Mouse (Mus musculus) ovary, postnatal 36 days (tissue): Measurements from ENCODE around the gene Szt2.

Experiments used
- DNase-seq: peaks from one replicate; pipeline ENCODE4 v3.0.0; 2022; ENCODE audit warnings: low spot score, mixed read lengths

Szt2 gene

DNA sequence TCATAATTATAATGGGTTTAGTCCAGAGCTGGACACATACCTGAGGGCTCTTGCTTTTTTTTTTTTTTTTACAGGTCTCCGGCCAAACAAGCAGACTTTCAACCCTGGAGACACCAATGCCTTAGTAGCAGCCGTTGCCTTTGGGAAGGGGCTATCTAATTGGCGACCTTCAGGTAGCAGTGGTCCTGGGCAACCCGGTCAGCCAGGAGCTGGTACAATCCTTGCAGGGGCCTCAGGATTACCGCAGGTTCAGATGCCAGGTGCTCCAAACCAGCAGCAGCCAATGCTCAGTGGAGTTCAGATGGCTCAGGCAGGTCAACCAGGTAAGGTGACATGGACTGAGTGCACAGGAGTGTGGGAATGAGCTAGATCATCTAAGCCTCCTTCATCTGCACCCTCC, 4.5 kb upstream of the Szt2 start:
- no peak for DNase-seq

DNA sequence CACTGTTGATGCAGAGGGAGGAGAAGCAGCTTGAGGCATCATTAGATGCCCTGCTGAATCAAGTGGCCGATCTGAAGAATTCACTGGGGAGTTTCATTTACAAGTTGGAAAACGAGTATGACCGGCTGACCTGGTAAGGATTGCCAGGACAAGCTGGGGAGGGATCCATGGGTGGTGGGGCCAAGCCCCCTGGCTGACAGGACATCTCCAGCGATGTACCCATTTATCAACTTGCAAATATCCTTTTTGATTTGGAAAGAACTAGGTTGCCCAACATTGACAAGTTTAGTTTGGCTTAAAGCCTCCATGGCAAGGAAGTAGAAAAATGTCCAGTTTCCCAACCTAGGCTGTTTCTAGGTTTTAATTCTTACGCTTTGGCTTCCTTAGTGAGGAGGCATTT, 1.8 kb upstream of the Szt2 start:
- no peak for DNase-seq

DNA sequence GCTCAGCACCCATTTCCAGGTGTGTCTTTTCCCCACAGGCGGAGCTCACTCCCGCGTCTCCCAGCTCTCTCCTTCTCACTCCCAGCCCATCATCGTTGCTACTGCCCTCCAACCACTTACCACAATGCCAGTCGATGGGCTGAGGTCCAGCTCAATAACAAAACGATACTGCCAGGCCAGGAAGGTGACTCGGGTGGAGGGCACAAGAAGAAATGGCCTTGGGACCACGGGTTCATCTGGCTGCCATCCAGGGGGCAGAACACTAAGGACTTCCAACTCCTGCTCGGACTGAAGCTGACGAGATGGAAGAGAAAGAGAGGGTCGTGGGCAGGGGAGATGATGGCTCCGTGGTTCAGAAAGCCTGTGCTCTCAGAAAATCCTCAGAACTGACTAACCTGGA, 6.4 kb downstream of the Szt2 start:
- DNase-seq, result peak; percentile 32

DNA sequence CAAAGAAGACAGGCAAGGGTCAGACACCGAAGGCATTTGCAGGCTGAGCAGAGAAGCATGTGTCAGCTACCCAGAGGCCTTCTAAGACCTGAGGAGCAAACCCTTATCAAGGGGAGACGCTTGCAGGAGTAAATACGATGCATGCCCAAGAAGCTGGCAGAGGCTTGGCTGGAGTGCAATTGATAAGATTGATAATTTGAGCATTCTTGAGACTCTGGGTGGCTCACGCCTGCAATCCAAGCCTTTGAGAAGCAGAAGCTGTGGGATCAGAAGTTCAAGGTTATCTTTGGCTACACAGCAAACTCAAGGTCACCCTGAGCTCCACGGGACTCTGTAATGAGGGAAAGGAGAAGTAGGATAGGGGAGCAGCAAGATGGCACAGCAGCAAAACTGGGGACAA, 7.2 kb downstream of the Szt2 start:
- DNase-seq, result peak; percentile 14

DNA sequence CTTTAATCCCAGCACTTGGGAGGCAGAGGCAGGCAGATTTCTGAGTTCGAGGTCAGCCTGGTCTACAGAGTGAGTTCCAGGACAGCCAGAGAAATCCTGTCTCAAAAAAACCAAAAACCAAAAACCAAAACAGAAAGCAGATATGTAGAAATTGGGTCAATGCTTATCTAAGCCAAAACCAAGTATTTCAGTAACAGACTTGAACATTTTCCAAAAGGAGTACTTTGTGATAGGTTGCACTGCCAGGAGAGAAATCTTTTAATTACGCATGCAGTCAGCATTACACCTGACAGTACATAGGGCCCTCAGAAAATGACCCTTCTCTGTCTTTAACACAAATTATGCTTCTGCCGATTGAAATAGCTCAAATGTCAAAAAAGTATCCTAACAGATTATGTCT, 7.7 kb downstream of the Szt2 start:
- DNase-seq, result no peak

DNA sequence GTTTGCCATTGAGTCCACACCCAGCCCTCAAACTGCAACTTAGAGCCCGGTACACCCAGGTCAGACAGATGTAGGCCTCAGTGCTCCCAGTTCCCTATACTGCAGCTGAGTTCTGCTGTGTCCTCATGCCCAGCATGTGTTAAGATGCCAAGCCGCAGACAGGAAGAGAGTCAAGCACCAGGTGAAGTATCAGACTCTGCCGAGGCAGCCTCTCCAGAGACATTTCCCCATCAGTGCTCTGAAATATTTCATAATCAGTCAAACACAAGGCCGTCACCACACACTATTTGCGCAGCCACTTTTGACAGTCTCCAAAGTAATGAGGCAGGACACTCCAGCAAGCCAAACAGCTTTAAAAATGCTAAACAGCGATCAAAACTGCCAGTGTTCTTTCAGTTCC, 10.7 kb downstream of the Szt2 start:
- DNase-seq, result no peak

DNA sequence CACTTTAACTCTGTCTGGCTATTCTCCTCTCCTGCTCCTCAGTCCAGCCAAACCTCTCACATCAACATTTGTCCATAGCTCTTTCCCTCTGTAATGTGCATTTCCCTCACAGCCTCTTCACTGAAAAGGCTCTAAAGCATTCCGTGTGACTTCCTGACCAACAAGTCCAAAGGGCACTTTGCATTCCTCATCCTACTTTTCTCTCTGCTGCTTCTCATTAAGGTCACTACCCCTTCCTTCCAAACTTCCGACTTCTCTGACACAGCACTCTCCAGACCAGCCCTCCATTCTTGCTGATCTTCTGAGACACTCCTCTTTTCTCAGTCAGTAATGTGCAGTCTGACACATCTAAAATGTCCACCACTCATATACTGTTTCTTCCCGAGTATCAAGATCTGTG, 12.6 kb downstream of the Szt2 start:
- no peak for DNase-seq

DNA sequence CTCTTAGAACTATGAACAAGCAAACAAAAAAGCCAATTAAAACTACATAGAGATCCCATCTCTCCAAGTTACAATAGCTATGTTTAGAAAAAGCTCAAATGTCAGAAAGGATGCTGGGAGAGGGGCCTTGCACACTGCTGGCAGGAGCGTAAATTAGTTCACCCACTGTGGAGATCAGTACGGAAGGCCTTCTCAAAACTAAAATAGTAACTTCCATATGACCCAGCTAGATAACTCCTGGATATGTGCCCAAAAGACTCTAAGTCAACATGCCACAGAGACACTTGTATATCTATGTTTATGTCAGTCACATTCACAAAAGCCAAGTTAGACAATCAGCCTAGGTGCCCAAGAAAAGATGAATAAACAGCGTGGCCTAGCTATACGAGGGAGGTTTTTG, 13.8 kb downstream of the Szt2 start:
- no peak for DNase-seq

DNA sequence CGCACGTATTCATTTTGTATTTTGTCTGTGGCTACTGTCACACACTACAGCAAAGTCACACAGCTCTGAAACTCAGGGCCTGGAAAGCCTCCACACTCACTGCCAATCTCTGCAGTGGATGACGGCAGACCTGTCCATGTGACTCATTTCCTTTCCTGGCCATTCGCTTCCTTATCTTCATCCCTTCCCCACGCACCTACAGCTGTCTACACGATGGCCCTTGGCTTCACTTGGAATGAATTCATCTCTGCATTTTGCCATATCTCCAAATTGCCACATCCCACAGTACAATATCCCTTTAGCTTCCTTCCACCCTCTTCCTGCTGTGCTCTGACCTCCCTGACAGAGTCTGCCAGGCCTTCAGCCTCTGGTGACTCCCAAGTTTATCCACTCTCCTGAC, 14.6 kb downstream of the Szt2 start:
- DNase-seq, result no peak

DNA sequence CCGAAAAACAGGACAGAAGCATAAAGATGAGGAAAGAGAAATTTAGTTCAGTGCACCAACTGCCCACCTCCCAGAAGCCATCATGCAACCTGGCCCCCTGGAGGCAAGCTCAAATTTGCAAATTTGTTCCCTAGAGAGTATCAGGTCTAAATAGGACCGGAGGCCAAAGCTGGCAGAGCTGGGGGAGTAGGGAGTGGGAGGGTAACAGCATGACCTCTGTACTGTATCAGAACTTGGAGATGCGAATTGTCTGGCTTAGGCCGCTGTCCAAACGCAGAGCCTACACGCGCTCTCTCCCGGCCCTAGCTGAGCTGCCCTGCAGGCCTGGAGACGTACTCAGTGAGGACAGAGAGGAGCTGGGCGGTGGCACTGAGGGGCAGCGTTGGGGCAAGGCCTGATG, 18.9 kb downstream of the Szt2 start:
- no peak for DNase-seq

DNA sequence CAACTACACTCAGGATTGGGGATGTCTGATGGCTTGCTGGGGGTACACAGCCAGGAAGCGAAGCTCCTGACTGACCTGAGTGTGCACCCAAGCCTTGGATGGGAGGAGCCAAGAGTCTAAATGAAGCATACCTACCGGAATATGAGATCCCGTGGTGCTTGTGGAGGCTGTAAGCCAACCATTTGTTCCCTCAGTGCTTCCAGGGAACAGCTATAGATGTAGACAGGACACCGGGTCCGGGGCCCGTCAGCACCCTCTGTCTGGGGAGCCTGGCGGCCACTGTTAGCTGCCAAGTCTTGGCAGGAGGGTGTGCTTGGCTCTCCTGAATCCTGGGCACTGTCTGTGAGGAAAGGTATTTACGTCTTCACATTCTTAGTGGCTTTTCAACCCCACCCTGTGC, 21.8 kb downstream of the Szt2 start:
- DNase-seq, result no peak

DNA sequence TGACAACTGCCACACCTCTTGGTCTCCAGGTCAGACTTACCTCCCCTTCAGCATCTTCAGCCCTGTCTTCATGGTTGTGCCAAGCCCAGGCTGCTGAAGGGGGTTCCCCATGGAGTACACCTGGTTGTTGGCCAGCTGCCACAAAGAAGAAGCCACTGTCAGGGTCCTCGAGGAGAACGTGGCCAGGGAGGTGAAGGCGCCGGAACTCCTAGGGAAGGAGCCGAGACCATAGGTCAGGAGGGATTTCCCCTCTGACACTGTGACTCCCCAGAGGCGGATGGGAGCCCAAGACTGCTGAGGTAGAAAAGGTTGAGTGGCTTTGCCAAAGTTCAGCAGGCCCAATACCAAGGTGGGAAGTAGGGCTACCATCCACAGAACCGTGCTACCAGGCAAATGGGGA, 25.8 kb downstream of the Szt2 start:
- no peak for DNase-seq

DNA sequence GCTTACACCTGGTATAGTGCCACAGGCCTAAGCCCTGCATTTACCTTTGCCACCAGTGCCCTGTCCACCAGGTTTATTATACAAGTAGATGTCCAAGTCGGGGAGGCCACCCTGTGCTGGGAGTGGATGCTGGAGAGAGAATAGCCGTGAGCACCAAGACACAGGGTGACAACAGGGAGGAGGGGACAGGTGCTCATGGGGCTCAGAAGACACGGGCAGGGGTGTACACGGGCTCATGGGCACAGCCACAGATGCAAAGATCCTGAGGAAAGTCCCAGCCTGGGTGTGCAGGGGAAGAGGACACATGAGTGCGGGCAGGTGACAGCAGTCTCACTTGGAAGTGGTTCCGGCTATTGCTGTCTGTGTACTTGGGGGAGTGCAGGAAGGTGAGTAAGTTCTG, 33.1 kb downstream of the Szt2 start:
- DNase-seq, result no peak

DNA sequence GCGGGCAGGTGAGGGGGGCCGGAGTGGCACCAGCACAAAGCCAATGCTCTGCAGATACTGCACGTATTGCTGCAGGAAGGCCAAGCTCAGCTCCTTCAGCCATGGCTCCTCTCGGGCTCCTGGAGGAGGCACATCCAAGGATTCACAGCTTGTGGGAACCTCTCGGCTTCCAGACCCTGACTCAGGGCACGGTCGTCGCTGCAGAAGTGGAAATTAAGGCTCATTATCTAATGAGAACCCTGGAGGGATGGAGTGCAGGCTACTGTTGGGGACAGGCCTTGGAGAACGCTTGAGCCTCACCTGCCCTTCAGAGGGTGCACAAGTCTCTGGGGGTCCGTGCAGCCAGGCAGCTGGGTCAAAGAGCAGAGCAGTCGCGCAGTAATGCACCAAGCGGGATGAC, 37.3 kb downstream of the Szt2 start:
- DNase-seq, result no peak

DNA sequence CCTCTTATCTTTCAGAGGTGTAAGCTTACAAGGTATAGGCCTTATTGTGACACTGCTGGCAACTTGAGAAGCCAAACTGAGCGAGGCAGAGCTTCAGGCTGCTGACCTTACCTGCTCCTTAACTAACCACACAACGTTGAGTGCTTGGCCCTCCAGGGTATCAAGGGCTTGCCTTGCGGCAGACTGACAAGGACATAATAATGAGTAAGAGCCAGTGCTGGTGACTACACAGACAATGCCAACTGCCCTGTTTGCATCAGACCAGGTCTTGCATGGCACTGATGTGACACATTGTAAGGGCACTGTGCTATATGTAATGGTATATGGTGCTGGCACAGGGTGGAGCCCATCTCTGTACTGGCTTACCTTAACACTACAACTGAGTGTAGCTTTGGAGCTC, 40.5 kb downstream of the Szt2 start:
- no peak for DNase-seq

DNA sequence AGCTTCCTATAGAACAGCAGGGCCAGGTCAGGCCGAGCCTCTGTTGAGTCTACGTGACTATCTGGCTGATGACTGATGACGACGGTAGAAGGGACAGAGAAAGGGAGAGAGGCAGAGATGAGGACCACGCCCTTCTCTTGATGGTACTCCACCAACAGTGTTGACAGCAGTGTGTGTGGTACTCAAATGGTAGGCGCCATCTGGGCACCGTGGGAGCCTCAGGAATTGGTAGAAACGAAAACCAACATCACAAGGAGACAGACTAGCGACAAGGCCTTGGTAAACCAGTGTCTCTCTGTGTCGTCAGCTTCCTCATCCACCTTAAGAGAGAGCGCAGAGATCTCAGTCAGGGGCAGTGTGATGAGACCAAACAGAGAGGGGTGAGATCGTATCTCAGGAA, 41.5 kb downstream of the Szt2 start:
- DNase-seq, result no peak

DNA sequence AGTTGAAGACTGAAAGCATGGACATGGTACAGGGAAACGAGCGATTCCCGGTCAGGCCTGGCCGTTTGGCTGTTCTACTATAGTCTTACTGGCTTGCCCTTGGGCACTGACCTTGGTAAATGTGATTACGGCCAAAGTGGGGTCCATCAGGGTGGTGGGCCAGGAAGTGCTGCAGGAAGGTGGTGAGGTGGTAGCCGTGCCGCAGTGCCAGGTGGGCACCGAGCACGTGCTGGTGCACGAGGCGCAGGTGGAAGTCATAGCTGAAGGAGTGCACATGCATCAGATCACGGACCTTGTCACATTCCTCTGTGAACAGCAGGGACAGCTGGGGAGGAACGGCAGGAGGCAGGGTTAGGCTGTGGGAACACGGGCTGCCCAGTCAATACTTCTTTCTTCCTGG, 43.1 kb downstream of the Szt2 start:
- DNase-seq, result no peak

DNA sequence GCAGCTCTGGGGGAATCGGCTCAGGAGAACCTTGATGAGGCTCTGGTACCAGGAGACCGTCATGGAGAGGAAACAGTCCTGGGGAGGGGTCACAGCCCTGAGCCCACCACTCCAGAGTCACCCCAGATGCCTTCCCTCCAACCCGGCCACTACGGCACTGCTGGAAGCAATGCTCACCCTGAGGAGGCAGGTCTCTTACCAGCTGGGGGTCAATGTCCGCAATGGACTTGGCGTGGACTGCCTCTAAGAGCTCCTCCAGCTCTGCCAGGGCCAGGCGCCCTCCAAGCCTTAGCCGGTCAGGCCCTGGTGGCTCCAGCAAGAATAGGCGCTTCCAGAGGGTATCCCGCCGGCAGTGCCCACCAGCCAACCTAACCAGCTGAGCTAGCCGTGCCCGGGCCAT, 44.4 kb downstream of the Szt2 start:
- DNase-seq, result no peak

DNA sequence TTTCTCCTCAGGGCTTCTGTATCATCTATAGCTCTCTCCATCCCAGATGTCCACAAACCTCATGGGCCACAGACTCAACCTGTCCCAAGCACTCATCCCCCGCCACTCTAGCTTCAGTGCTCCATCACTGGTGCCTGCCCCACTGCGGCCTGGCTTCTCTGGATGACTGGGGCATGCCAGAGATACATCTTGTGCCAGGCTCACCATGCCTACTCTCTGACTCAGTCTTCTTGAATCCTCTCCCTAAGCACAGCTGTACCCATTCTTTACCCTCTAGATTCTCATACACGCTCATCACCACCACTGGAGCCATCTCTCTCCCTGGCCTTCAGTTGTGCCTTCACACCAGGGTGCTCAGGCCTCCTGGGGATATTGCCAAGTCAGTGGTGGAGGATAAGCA, 45.1 kb downstream of the Szt2 start:
- no peak for DNase-seq

DNA sequence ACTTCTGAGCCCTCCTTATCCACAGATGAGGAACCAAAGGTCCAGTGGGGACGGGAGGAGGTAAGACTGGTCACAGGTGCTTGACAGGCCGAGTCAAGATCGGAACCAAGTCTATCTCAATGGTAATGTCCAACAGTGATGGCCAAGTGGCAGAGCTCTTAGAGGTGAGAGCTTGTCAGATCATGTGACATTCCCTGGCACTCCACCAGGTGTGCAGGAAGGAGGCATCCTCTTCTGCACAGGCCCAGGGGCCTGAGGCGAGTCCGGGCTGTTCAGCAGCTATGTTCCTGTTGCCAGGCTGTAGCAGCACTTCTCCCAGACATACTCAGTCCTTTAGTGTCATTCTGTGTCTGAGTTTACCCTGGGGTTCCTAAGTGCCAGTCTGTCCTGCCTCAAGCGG, 46.2 kb downstream of the Szt2 start:
- no peak for DNase-seq

DNA sequence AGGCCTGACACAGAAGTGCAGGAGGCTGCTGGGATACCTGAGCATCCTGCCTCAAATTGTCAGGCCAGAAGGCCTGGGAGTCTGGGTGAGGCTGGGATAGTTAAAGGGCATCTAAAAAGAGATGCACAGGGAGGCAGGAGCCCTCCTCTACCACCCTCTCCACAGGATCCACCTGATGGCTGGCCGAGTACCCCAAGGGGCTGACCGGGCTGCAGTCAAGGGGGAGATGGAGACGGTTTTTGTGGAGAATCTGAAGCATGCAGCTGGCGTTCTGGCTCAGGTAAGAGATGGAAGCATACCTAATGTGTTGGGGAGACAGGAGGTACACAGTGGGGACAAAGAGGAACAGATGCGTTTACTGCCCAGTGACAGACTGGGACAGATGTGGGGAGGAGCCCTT, 47.6 kb downstream of the Szt2 start:
- no peak for DNase-seq

DNA sequence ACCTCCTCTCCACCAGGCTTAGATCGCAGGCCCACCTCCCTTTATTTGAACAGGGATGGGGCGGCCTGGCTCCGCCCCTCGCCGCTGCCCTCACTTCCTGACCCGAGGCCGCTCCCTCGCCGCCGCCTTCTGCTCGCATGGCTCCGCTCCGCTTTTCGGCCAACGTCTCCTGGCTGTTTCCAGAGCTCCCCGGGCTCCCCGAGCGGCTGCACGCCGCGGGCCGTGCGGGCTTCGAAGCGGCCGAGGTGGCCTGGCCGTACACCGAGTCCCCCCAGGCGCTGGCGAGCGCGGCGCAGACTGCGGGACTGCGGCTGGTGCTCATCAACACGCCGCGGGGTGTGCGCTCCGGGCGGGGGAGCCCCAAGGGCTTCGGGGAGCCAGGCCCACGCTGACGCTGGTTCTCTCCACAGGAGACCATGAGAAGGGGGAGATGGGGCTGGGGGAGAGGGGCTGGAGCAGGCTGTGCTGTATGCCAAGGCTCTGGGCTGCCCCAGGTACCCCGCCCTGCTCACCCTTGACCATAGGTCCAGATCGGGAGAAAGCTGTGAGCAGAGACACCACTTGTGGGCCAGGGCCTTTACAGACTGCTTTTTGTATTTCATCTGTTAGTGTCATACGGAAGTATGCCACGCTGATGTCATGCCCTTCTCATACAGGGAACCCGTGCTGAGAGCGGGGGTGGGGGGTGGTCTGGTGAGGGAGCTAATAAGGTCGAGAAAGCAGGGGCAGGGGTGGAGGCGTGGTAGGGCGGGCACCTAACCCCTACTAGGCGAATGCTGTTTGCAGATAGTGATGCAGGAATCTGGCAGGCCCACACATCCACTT, 49.0 kb downstream of the Szt2 start:
- DNase-seq, result peak; percentile 83

DNA sequence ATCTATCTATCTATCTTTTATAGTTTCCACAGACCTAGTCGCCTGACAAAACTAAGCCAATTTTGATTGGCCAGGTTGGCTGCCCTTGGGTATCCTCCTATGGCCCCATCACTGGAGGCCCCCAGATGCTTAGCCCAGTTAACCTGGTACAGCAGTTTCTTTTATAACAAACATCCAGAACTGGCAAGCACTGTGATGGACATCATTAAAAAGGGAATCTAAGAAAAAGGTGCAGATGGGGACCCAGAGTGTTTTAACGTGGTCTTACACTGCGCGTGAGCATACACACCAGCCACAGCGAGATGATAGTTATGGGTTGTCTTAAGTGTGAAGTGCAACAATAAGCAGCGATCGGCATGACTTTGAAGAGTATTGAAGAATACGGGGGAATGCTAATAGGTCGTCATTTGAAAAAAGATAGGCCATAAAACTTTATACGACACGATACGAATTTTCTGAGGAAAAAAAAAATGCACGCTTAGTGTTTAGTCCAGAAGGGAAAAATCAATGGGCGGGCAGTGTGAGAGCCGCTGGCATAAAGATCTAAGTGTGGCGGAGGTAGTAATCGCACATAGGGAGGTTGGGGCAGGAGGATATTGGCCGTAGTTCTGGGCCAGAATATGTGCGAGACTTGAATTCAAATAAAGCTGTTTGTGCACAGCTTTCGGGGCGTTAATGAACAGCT, 49.7 kb downstream of the Szt2 start:
- DNase-seq, result no peak
